Mouse (Mus musculus) liver, postnatal 0 days (tissue): ENCODE measurements around the gene Swap70. TPM values are rescaled to one million over a fixed set of nuclear protein-coding genes. Genes with fewer than 3 reads are reported as not detected.

Experiments
- ATAC-seq: fragments of 200-750 bp; cut with Nextera tagmentation; 2 replicates; pipeline ENCODE4 v1.8.0; 2017; ENCODE audit warnings: mild to moderate bottlenecking, moderate library complexity
- DNase-seq: peaks from one replicate; pipeline ENCODE4 v3.0.0-alpha.2; 2016
- H3K27ac ChIP-seq: fragments of 300-500 bp; sonication (generic); 2 replicates; pipeline ENCODE4 v1.5.1; 2014; ENCODE audit warnings: antibody characterized with exemption, moderate library complexity, mild to moderate bottlenecking, low read depth
- H3K27me3 ChIP-seq: fragments of 300-500 bp; sonication (generic); 2 replicates; pipeline ENCODE4 v1.6.1; 2014; ENCODE audit warnings: low read length, control low read depth, mixed read lengths; ENCODE audit not compliant: insufficient read depth
- H3K36me3 ChIP-seq: fragments of 300-500 bp; sonication (generic); replicated peaks from 2 replicates; pipeline ENCODE4 v1.6.1; 2014; ENCODE audit warnings: mild to moderate bottlenecking, control low read depth, low read length, moderate library complexity, mixed read lengths; ENCODE audit not compliant: insufficient read depth
- H3K4me1 ChIP-seq: fragments of 300-500 bp; sonication (generic); 2 replicates; pipeline ENCODE4 v1.6.1; 2014; ENCODE audit warnings: antibody characterized with exemption, mild to moderate bottlenecking, control low read depth; ENCODE audit not compliant: insufficient read depth
- H3K4me2 ChIP-seq: fragments of 300-500 bp; sonication (generic); 2 replicates; pipeline ENCODE4 v1.6.1; 2014; ENCODE audit warnings: low read depth, mild to moderate bottlenecking, low read length, moderate library complexity, mixed read lengths
- H3K4me3 ChIP-seq: fragments of 300-500 bp; sonication (generic); 2 replicates; pipeline ENCODE4 v1.5.1; 2014; ENCODE audit warnings: low read depth, low read length
- H3K9ac ChIP-seq: fragments of 300-500 bp; sonication (generic); replicated peaks from 2 replicates; pipeline ENCODE4 v1.6.1; 2014; ENCODE audit warnings: mild to moderate bottlenecking, moderate library complexity
- H3K9me3 ChIP-seq: fragments of 300-500 bp; sonication (generic); 2 replicates; pipeline ENCODE4 v1.6.1; 2016; ENCODE audit warnings: mild to moderate bottlenecking, control low read depth, low read length, mixed read lengths
- CTCF ChIP-seq: sonication (generic); IDR thresholded peaks from 2 replicates; pipeline ENCODE4 v1.5.1; 2016; ENCODE audit warnings: antibody characterized with exemption, low read depth
- EP300 ChIP-seq: IDR thresholded peaks from 2 replicates; pipeline ENCODE4 v1.6.1; 2016; ENCODE audit warnings: antibody characterized with exemption, low read depth, mild to moderate bottlenecking
- WGBS: fragments of 180-500 bp; shearing (Covaris S2); extraction: QIAGEN DNeasy Blood & Tissue Kit; methylation state at CpG from one replicate; pipeline ENCODE4 v1.1.7; 2014; ENCODE audit not compliant: insufficient replicate concordance; 5-methylcytosine and 5-hydroxymethylcytosine counted together
- polyA plus RNA-seq: library from polyadenylated mRNA; unstranded; fragments of >200 nt; fragmentation: Nextera tagmentation; extraction: Ambion mirVana; gene quantifications from 2 replicates; pipeline ENCODE4 v1.2.1, GENCODE M21; 2015

Swap70 gene
- polyA plus RNA-seq, 1 experiment from 2014 or later: 7.2 TPM

- Histone ChIP-seq H3K4me1 (no peaks in the 10 kb centered on the region), H3K4me2 (no peak overlapping the region), H3K27me3 (no peaks in the 10 kb centered on the region), H3K27ac (no peak overlapping the region), H3K36me3 (no peaks in the 10 kb centered on the region), H3K4me3 (no peak overlapping the region), H3K9me3 (no peaks in the 10 kb centered on the region), H3K9ac (no peak overlapping the region)
- no peak for TF ChIP-seq CTCF
- no peak for TF ChIP-seq EP300
- no peak for DNase-seq
- 47% methylated on average over 4 of the region's 4 CpGs for WGBS
- ATAC-seq: no peak
Measured at GRCm38 (mm10) chr7:110236085-110236484, 14.6 kb downstream of the Swap70 start.

GRCm38 (mm10) chr7:110237451-110237836 is 15.9 kb downstream of the Swap70 start:
- Histone ChIP-seq H3K36me3 (no peaks in the 10 kb centered on the region), H3K4me2 (no peak overlapping the region), H3K27ac (no peak overlapping the region), H3K27me3 (no peaks in the 10 kb centered on the region), H3K9ac (no peak overlapping the region), H3K9me3 (no peaks in the 10 kb centered on the region), H3K4me1 (no peaks in the 10 kb centered on the region), H3K4me3 (no peak overlapping the region)
- WGBS: 25% methylated on average over 3 of the region's 3 CpGs
- no peak for DNase-seq
- ATAC-seq: peak; percentile 23; the same call in 1 of the 2 replicates
- no peak for TF ChIP-seq EP300
- TF ChIP-seq CTCF: no peak

GRCm38 (mm10) chr7:110237837-110238451 is 16.4 kb downstream of the Swap70 start:
- ATAC-seq: no peak
- TF ChIP-seq CTCF (no peak), EP300 (no peak)
- no peaks in the 10 kb centered on the region for H3K27me3 ChIP-seq

GRCm38 (mm10) chr7:110239590-110239989 is 18.1 kb downstream of the Swap70 start:
- Histone ChIP-seq H3K4me3 (no peak overlapping the region), H3K4me1 (no peaks in the 10 kb centered on the region), H3K27ac (no peak overlapping the region), H3K4me2 (no peak overlapping the region), H3K9ac (no peak overlapping the region), H3K27me3 (no peaks in the 10 kb centered on the region), H3K9me3 (no peaks in the 10 kb centered on the region), H3K36me3 (no peaks in the 10 kb centered on the region)
- no peak for ATAC-seq
- WGBS: 77% methylated on average over 4 of the region's 4 CpGs
- DNase-seq: no peak
- TF ChIP-seq EP300 (no peak), CTCF (no peak)

More at GRCm38 (mm10) chr7:110237837-110238451, 16.4 kb downstream of the Swap70 start:
- H3K4me3 ChIP-seq: no peak overlapping the region
- H3K27ac ChIP-seq: no peak overlapping the region
- H3K36me3 ChIP-seq: no peaks in the 10 kb centered on the region
- H3K4me1 ChIP-seq: no peaks in the 10 kb centered on the region
- H3K4me2 ChIP-seq: no peak overlapping the region
- no peak for DNase-seq
- 56% methylated on average over 2 of the region's 2 CpGs for WGBS
- no peak overlapping the region for H3K9ac ChIP-seq
- H3K9me3 ChIP-seq: no peaks in the 10 kb centered on the region

GRCm38 (mm10) chr7:110241472-110242289 is 20.2 kb downstream of the Swap70 start:
- no peak overlapping the region for H3K4me3 ChIP-seq
- TF ChIP-seq EP300: no peak
- no peak for TF ChIP-seq CTCF
- no peaks in the 10 kb centered on the region for H3K9me3 ChIP-seq
- DNase-seq (no peak), ATAC-seq (no peak)
- H3K4me1 ChIP-seq: no peaks in the 10 kb centered on the region
- H3K9ac ChIP-seq: no peak overlapping the region
- no peaks in the 10 kb centered on the region for H3K27me3 ChIP-seq
- H3K27ac ChIP-seq: no peak overlapping the region
- 49% methylated on average over 9 of the region's 9 CpGs for WGBS
- peaks cover 4% of the 10 kb centered on the region for H3K36me3 ChIP-seq
- no peak overlapping the region for H3K4me2 ChIP-seq

GRCm38 (mm10) chr7:110242290-110242581 is 20.7 kb downstream of the Swap70 start:
- no peak for DNase-seq
- TF ChIP-seq CTCF: no peak
- no peak for TF ChIP-seq EP300
- Histone ChIP-seq H3K9ac (no peak overlapping the region), H3K4me2 (no peak overlapping the region), H3K4me1 (no peaks in the 10 kb centered on the region), H3K4me3 (no peak overlapping the region), H3K27ac (no peak overlapping the region), H3K36me3 (peaks cover 4% of the 10 kb centered on the region), H3K9me3 (no peaks in the 10 kb centered on the region), H3K27me3 (no peaks in the 10 kb centered on the region)
- no peak for ATAC-seq
- 76% methylated on average over 5 of the region's 5 CpGs for WGBS
